Mouse (Mus musculus) liver, adult 2 months (tissue): ENCODE results near the gene Dennd6a.

Experiments used
- CTCF ChIP-seq: fragments of 200-500 bp; IDR thresholded peaks from 2 replicates; pipeline ENCODE4 v1.5.1; 2011; ENCODE audit warnings: low read depth, low read length, control low read depth
- POLR2A ChIP-seq: fragments of 200-500 bp; IDR thresholded peaks from 2 replicates; pipeline ENCODE4 v1.6.1; 2011; ENCODE audit warnings: low read length, control low read depth; ENCODE audit not compliant: insufficient read depth; ENCODE audit errors: extremely low read depth

DNA sequence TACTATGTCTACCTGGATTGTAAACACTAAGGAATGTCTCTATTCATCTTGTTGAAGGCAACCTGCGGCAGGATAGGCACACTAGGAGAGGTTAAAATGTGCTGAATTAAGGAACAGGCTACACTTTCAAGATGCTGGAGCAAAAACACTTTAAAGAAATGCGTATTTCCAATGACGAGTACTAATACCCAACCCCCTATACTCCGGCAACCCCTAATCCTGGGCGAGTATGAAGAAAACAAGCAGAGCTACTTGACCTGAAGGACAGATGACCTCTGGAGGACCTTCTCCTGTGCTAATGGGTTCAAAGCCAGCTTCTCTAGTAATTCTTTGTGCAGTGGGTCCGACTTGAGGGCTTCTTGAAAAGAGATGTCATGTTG lies 94.3 kb downstream of the Dennd6a start:
- no peak for TF ChIP-seq CTCF
- TF ChIP-seq POLR2A, result no peak
